Mouse (Mus musculus): ENCODE data around the gene Diaph3.

The Diaph3 gene

GRCm38 (mm10) chr14:86701145-86701544 is 439.9 kb downstream of the Diaph3 start:
- ChIA-PET CTCF (no interaction called here), POLR2A (interaction anchor here in 1 of 4 experiments (1.0 kb wide), 1 partner anchor 15 kb away, joined by 3 read pairs; no protein-coding TSS in a partner anchor)

DNA sequence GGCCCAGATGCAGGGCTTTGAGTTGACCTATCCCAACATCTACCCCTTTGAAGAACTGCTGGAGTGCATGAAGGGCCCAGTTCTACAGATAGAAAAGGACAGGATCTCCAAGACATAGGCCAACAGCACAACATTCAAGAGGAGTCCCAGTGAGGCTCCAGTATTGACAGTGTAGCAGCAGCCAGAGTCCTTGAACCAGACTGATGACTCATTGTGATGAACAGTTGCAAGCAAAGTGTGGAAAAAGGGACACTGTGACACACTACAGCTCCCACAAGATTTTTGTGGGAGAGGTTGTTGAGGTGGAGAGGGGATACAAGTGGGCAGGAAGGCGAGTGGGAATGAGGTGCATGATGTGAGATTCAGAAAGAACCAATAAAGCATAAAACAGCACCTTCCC is 443.1 kb downstream of the Diaph3 start:
- POLR2A ChIA-PET, result no interaction called here
- CTCF ChIA-PET, result no interaction called here

DNA sequence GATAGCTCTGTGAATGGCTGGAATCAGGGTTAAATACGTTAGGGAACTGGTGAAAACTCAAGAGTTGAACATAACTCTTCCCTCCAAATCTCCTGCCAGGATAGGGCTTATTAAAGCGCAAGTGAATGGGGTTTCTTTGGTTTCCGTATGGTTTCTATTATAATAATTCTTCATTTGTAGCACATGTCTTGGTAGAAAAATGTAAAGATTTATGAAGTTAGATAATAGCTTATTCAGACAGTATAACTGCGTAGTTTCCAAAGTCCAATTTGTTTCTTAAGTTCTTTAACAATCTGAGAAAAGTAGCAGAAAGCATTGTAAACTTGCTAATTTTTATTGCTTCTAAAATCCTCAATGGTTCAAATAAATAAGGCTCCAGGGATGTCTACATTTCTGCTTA is 448.3 kb downstream of the Diaph3 start:
- CTCF ChIA-PET, result interaction anchor here in 1 of 4 experiments (0.6 kb wide), 1 partner anchor 11 kb away, joined by 4 read pairs; no protein-coding TSS in a partner anchor
- POLR2A ChIA-PET, result no interaction called here

GRCm38 (mm10) chr14:86691298-86691697 is 449.7 kb downstream of the Diaph3 start:
- POLR2A ChIA-PET, result no interaction called here
- CTCF ChIA-PET, result no interaction called here

DNA sequence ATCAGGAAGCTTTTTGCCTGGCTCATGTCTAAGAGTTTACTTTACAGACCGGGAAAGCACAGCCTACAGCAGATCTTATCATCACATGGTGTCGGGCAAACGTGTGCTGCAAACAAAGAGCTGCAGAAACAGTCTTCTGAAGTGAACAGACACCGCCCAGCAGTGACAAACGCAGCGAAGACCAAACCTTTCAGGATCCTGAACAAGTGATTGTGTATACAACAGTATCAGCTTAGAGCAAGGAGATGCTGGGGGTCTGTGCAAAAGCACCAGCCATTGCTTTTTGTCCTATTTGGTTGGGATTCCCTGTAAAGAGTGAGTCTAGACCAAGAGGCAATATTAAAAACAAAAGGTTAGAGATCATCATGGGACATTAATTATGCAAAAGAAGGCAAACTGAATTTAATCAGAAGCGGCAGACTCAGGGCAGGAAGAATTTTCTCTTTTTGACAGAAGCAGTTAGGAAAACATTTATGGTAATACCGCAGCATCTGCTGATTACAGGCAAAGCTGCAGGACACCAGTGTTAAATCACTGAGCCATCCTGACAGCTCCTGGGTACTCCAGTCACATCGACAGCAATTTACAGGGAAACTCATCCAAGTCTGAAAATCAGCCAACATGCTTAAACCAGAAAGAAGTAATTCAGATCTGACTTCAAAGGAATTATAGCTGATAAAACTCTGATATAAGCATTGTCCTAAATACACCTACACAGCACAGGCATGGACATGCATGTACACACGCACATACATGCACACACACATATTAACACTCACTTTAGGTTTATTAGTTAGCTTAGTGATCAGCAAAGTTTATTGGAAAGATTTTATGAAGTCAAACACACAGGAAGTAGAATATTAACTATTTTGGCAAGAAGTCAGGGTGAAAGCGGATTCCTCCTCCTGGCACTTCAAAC is 456.2 kb downstream of the Diaph3 start:
- ChIA-PET POLR2A (interaction anchor here in 1 of 4 experiments (0.7 kb wide), 1 partner anchor 385 kb away, joined by 3 read pairs; no protein-coding TSS in a partner anchor), CTCF (no interaction called here)

- CTCF ChIA-PET, result interaction anchor here in 1 of 4 experiments (0.6 kb wide), 1 partner anchor 11 kb away, joined by 4 read pairs; no protein-coding TSS in a partner anchor
- POLR2A ChIA-PET, result no interaction called here
These were observed 459.1 kb downstream of the Diaph3 start for GRCm38 (mm10) chr14:86681951-86682350.

DNA sequence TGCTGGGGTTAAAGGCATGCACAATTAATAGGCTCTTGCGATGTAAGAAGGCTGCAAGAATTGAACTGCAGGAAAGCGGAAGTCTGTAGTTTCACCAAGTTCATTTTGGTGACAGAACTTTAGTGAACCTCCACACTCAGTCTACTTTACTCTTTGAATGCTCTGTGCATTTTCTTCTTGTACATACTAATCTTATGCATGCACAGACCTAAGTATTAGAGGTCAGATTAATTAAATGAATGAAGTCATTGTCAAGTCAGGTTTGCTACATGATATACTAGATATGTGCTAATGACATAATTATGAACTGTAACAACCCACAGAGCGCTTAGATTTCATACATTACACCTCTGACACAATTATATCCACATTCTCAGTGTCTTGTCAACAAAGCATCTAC is 462.0 kb downstream of the Diaph3 start:
- ChIA-PET POLR2A (no interaction called here), CTCF (interaction anchor here in 1 of 4 experiments (0.9 kb wide), 1 partner anchor 103 kb away, joined by 3 read pairs; no protein-coding TSS in a partner anchor)

GRCm38 (mm10) chr14:86678179-86678780 is 462.8 kb downstream of the Diaph3 start:
- POLR2A ChIA-PET, result no interaction called here
- CTCF ChIA-PET, result interaction anchor here in 2 of 4 experiments (0.7 to 0.9 kb wide), 3 partner anchors 103 to 564 kb away, joined by 3 to 5 read pairs (median 4); no protein-coding TSS in a partner anchor

DNA sequence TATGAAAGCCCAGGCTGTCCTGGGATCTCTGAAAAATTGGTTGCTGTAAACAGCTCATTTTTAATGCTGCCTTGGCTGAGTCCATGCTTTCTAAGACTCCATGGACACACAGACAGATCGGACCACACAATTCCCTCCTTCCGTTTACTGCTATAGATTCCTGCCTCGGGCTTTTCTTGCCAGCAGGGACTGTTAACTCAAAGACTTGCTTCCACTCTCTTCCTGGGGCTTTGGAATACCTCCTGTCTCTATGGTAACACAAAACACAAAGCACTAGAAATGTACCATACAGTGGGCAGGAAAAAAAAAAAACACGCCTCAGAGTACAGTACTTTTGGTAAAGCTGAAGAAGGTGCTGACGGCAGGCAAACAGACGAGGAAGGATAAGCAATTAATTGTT is 464.0 kb downstream of the Diaph3 start:
- CTCF ChIA-PET, result no interaction called here
- POLR2A ChIA-PET, result no interaction called here

DNA sequence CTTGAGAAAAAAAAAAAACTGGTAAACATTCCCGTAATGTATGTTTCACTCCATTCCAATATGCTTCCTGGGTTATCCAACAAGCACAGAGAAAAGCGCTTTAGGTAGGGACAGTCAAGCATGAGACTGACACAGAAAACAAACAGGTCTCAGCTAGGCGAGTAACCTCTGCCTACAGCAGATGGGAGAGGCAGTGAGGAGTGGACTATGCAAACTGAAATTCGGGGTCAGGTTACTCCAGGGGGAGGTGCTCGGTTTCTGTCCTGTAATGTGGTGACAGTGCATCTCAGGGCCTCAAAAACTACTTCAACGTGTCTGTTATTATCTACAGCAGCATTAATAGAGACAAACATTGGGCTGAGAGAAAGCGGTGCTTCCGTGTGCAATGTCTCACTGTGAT is 465.7 kb downstream of the Diaph3 start:
- ChIA-PET CTCF (no interaction called here), POLR2A (no interaction called here)

DNA sequence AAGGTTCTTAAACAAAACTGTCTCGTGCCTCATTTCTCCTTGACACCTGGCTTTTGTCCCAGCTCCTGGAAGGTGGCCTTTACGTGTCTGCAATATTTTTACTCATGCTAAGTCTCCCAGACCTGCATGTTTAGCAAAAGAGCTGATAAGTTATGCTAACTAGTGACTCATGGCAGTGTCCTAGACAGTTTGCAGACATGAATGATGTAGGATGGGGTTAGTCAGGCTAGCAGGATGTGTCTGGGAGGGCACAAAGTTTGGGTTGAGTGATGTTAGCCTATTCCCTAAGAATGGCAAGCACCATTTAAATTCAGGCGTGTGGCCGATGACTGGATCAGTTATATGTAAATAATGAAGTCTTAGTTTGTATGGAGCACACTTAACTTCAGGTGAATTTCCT is 478.2 kb downstream of the Diaph3 start:
- ChIA-PET CTCF (no interaction called here), POLR2A (no interaction called here)

DNA sequence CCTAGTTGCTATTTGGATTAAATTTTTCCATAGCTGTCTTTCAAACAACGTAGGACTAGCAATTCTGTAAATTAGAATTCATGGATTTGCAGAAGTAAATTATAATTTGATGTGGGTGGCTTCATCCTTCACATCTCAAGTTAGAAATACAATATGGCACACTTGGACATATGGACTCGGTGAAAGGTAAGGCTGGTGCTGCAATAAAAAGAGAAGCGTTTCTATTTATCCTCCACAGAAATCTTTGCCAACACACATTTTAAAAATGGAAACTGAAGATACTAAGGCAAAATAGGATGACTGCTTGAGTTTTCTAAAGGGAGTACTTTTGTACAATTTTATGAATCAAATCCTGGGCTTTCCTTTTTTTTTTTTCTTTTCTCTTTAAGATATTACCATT is 480.5 kb downstream of the Diaph3 start:
- ChIA-PET POLR2A (no interaction called here), CTCF (no interaction called here)

- POLR2A ChIA-PET, result interaction anchor here in 1 of 4 experiments (0.6 kb wide), 1 partner anchor 34 kb away, joined by 3 read pairs; no protein-coding TSS in a partner anchor
- CTCF ChIA-PET, result no interaction called here
These were observed 484.8 kb downstream of the Diaph3 start for GRCm38 (mm10) chr14:86656262-86656661.

- ChIA-PET POLR2A (no interaction called here), CTCF (no interaction called here)
These were observed 494.4 kb downstream of the Diaph3 start for GRCm38 (mm10) chr14:86646499-86647120.

GRCm38 (mm10) chr14:86642831-86643241 is 498.2 kb downstream of the Diaph3 start:
- CTCF ChIA-PET, result interaction anchor here in 1 of 4 experiments (0.6 kb wide), 1 partner anchor 402 kb away, joined by 3 read pairs; no protein-coding TSS in a partner anchor
- POLR2A ChIA-PET, result no interaction called here

GRCm38 (mm10) chr14:86641839-86642238 is 499.2 kb downstream of the Diaph3 start:
- ChIA-PET CTCF (interaction anchor here in 1 of 4 experiments (0.6 kb wide), 1 partner anchor 401 kb away, joined by 3 read pairs; no protein-coding TSS in a partner anchor), POLR2A (no interaction called here)

GRCm38 (mm10) chr14:86640086-86640485 is 500.9 kb downstream of the Diaph3 start:
- ChIA-PET POLR2A (no interaction called here), CTCF (no interaction called here)

- ChIA-PET CTCF (interaction anchor here in 2 of 4 experiments (0.7 kb wide), 2 partner anchors 77 to 667 kb away, joined by 7 read pairs; no protein-coding TSS in a partner anchor), POLR2A (no interaction called here)
These were observed 505.4 kb downstream of the Diaph3 start for GRCm38 (mm10) chr14:86635594-86636140.

- CTCF ChIA-PET, result no interaction called here
- POLR2A ChIA-PET, result no interaction called here
These were observed 506.0 kb downstream of the Diaph3 start for GRCm38 (mm10) chr14:86635052-86635451.

- ChIA-PET POLR2A (no interaction called here), CTCF (no interaction called here)
These were observed 507.2 kb downstream of the Diaph3 start for GRCm38 (mm10) chr14:86633799-86634198.

All from embryonic stem cell, embryonic (primary cell).